Mouse (Mus musculus): ENCODE measurements around the gene Tex37. TPM values are rescaled to one million over a fixed set of nuclear protein-coding genes. Genes with fewer than 3 reads are reported as not detected.

The Tex37 gene
- polyA plus RNA-seq, 1 experiment from 2014 or later: not detected

- no peaks in the 10 kb centered on the region for H3K36me3 ChIP-seq (ENCODE audit: control insufficient read depth, insufficient read depth, low read length)
- no peak for ATAC-seq (ENCODE audit: insufficient number of reproducible peaks, low FRiP score, low TSS enrichment, low read depth)
- no peak for DNase-seq (ENCODE audit: low spot score)
- no peak overlapping the region for H3K9ac ChIP-seq (ENCODE audit: low read length)
- no peak overlapping the region for H3K4me3 ChIP-seq (ENCODE audit: low read depth, low read length)
- no peak overlapping the region for H3K4me2 ChIP-seq (ENCODE audit: low read depth, severe bottlenecking)
- whole genome bisulfite sequencing: 78% methylated on average over 4 of the region's 4 CpGs
- H3K27me3 ChIP-seq (ENCODE audit: control insufficient read depth, insufficient read depth, low read length): no peaks in the 10 kb centered on the region
- H3K27ac ChIP-seq (replicated peaks; ENCODE audit: low read depth, low read length): no peak overlapping the region
- H3K4me1 ChIP-seq (ENCODE audit: control insufficient read depth, insufficient read depth, low read length): peaks cover 3% of the 10 kb centered on the region; the same call in 1 of the 2 replicates
- no peaks in the 10 kb centered on the region for H3K9me3 ChIP-seq (ENCODE audit: control insufficient read depth, low read length)
Measured at GRCm38 (mm10) chr6:70910285-70910684, 8.4 kb downstream of the Tex37 start.

DNA sequence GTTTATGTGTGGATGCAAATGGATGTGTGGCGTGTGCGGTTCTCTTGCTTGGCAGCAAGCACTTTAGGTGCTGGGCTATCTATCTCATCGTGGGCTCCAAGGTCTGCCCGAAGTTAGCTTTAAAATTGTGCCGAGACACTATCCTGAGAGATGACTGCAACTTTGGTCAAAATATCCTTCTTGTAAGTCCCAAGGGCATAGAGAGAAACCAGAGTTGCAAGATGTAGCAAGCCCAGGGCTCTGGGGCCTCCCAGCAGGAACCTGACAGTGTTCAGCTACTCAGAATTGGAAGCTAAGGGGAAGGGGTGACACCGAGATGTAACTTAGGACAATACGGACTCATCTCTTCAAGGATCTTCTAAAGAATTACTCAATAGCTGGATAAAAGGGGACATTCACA, 9.2 kb downstream of the Tex37 start:
- Histone ChIP-seq H3K9me3 (ENCODE audit: control insufficient read depth, low read length) (no peaks in the 10 kb centered on the region), H3K9ac (ENCODE audit: low read length) (no peak overlapping the region), H3K27ac (replicated peaks; ENCODE audit: low read depth, low read length) (no peak overlapping the region), H3K4me2 (ENCODE audit: low read depth, severe bottlenecking) (no peak overlapping the region), H3K4me1 (ENCODE audit: control insufficient read depth, insufficient read depth, low read length) (peaks cover 3% of the 10 kb centered on the region; the same call in 1 of the 2 replicates), H3K36me3 (ENCODE audit: control insufficient read depth, insufficient read depth, low read length) (no peaks in the 10 kb centered on the region), H3K27me3 (ENCODE audit: control insufficient read depth, insufficient read depth, low read length) (no peaks in the 10 kb centered on the region), H3K4me3 (ENCODE audit: low read depth, low read length) (no peak overlapping the region)
- DNase-seq (ENCODE audit: low spot score) (no peak), ATAC-seq (ENCODE audit: insufficient number of reproducible peaks, low FRiP score, low TSS enrichment, low read depth) (no peak)
- 92% methylated on average over 7 of the region's 7 CpGs for WGBS

DNA sequence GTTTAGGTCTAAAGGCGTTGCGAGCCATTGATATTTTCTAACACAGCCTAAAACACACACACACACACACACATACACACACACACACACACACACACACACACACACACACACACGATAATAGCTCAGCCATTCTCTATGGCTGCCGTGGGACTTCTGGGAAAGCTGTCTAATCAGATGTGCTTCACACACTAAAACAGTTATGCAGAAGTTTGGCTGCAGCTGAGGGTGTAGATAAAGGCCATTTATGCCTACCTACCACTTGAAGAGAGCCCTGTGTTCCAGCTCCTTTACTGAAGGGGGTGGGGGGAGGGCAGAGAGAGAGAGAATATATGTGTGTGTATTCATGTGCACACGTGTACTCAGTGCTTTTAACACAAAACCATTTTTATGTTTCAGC, 15.0 kb downstream of the Tex37 start:
- Histone ChIP-seq H3K4me2 (ENCODE audit: low read depth, severe bottlenecking) (no peak overlapping the region), H3K9ac (ENCODE audit: low read length) (no peak overlapping the region), H3K4me3 (ENCODE audit: low read depth, low read length) (no peak overlapping the region), H3K4me1 (ENCODE audit: control insufficient read depth, insufficient read depth, low read length) (no peaks in the 10 kb centered on the region), H3K36me3 (ENCODE audit: control insufficient read depth, insufficient read depth, low read length) (peaks cover 4% of the 10 kb centered on the region; the same call in 1 of the 2 replicates), H3K27ac (replicated peaks; ENCODE audit: low read depth, low read length) (no peak overlapping the region), H3K9me3 (ENCODE audit: control insufficient read depth, low read length) (no peaks in the 10 kb centered on the region), H3K27me3 (ENCODE audit: control insufficient read depth, insufficient read depth, low read length) (no peaks in the 10 kb centered on the region)
- ATAC-seq (ENCODE audit: insufficient number of reproducible peaks, low FRiP score, low TSS enrichment, low read depth) (no peak), DNase-seq (ENCODE audit: low spot score) (no peak)
- WGBS: 92% methylated on average over 5 of the region's 5 CpGs

- H3K36me3 ChIP-seq (ENCODE audit: control insufficient read depth, insufficient read depth, low read length): peaks cover 6% of the 10 kb centered on the region; the same call in 1 of the 2 replicates
Measured at GRCm38 (mm10) chr6:70899594-70900003, 19.1 kb downstream of the Tex37 start.

DNA sequence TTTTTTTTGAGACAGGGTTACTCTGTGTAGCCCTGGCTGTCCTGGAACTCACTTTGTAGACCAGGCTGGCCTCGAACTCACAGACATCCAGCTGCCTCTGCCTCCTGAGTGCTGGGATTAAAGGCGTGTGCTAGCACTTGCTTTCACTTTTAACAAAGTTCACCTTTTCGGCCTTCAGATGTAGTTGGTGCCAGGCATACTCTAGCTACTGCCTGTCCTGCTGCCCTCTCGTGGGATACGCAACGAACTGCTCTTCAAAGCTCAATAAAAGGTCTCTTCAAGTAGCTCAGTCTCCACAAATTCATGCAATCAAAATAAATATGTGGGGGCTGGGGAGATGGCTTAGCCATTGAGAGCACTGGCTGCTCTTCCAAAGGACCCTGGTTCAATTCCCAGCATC, 20.6 kb downstream of the Tex37 start:
- no peak overlapping the region for H3K27ac ChIP-seq (replicated peaks; ENCODE audit: low read depth, low read length)
- H3K4me3 ChIP-seq (ENCODE audit: low read depth, low read length): no peak overlapping the region
- ATAC-seq (ENCODE audit: insufficient number of reproducible peaks, low FRiP score, low TSS enrichment, low read depth) (no peak), DNase-seq (ENCODE audit: low spot score) (no peak)
- no peak overlapping the region for H3K4me2 ChIP-seq (ENCODE audit: low read depth, severe bottlenecking)
- H3K9me3 ChIP-seq (ENCODE audit: control insufficient read depth, low read length): no peaks in the 10 kb centered on the region
- no peaks in the 10 kb centered on the region for H3K27me3 ChIP-seq (ENCODE audit: control insufficient read depth, insufficient read depth, low read length)
- no peak overlapping the region for H3K9ac ChIP-seq (ENCODE audit: low read length)
- H3K4me1 ChIP-seq (ENCODE audit: control insufficient read depth, insufficient read depth, low read length): no peaks in the 10 kb centered on the region
- 82% methylated on average over 6 of the region's 6 CpGs for WGBS
- H3K36me3 ChIP-seq (ENCODE audit: control insufficient read depth, insufficient read depth, low read length): peaks cover 2% of the 10 kb centered on the region; the same call in 1 of the 2 replicates

More at GRCm38 (mm10) chr6:70899594-70900003, 19.1 kb downstream of the Tex37 start:
- H3K4me3 ChIP-seq (ENCODE audit: low read depth, low read length): no peak overlapping the region
- H3K9ac ChIP-seq (ENCODE audit: low read length): no peak overlapping the region
- H3K27me3 ChIP-seq (ENCODE audit: control insufficient read depth, insufficient read depth, low read length): no peaks in the 10 kb centered on the region
- no peak overlapping the region for H3K4me2 ChIP-seq (ENCODE audit: low read depth, severe bottlenecking)
- no peaks in the 10 kb centered on the region for H3K4me1 ChIP-seq (ENCODE audit: control insufficient read depth, insufficient read depth, low read length)
- H3K9me3 ChIP-seq (ENCODE audit: control insufficient read depth, low read length): no peaks in the 10 kb centered on the region
- ATAC-seq (ENCODE audit: insufficient number of reproducible peaks, low FRiP score, low TSS enrichment, low read depth) (no peak), DNase-seq (ENCODE audit: low spot score) (no peak)
- WGBS: 41% methylated on average over 8 of the region's 8 CpGs
- H3K27ac ChIP-seq (replicated peaks; ENCODE audit: low read depth, low read length): no peak overlapping the region

GRCm38 (mm10) chr6:70887993-70888392, 30.7 kb downstream of the Tex37 start:
- Histone ChIP-seq H3K36me3 (ENCODE audit: control insufficient read depth, insufficient read depth, low read length) (peaks cover 5% of the 10 kb centered on the region), H3K4me2 (ENCODE audit: low read depth, severe bottlenecking) (no peak overlapping the region), H3K27ac (replicated peaks; ENCODE audit: low read depth, low read length) (no peak overlapping the region), H3K4me3 (ENCODE audit: low read depth, low read length) (no peak overlapping the region), H3K9ac (ENCODE audit: low read length) (no peak overlapping the region), H3K9me3 (ENCODE audit: control insufficient read depth, low read length) (no peaks in the 10 kb centered on the region), H3K27me3 (ENCODE audit: control insufficient read depth, insufficient read depth, low read length) (no peaks in the 10 kb centered on the region), H3K4me1 (ENCODE audit: control insufficient read depth, insufficient read depth, low read length) (no peaks in the 10 kb centered on the region)
- DNase-seq (ENCODE audit: low spot score) (no peak), ATAC-seq (ENCODE audit: insufficient number of reproducible peaks, low FRiP score, low TSS enrichment, low read depth) (no peak)
- 95% methylated on average over 11 of the region's 11 CpGs for WGBS

GRCm38 (mm10) chr6:70880714-70881304, 37.9 kb downstream of the Tex37 start:
- no peak for ATAC-seq (ENCODE audit: insufficient number of reproducible peaks, low FRiP score, low TSS enrichment, low read depth)
- no peaks in the 10 kb centered on the region for H3K4me1 ChIP-seq (ENCODE audit: control insufficient read depth, insufficient read depth, low read length)
- H3K9me3 ChIP-seq (ENCODE audit: control insufficient read depth, low read length): no peaks in the 10 kb centered on the region

DNA sequence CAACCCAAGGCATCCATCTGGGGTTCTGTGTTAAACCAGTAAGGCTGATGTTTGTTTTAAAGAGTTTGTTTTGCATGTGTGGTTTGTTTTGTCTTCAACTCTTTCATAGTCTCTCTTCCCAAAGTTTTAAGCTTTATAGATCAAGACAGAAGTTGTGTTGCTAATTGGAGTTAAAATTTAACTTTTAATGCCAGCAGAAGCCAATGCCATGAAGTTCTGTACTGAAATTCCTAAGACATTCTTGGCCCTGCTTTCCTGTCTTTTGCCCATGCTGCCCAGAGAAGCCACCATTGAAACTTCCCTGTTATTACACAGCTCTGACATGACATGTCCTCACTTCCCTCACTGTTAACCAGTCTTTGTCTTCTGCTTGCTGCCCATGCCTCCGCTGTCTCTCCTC, 43.7 kb downstream of the Tex37 start:
- Histone ChIP-seq H3K4me3 (ENCODE audit: low read depth, low read length) (no peak overlapping the region), H3K4me2 (ENCODE audit: low read depth, severe bottlenecking) (no peak overlapping the region), H3K4me1 (ENCODE audit: control insufficient read depth, insufficient read depth, low read length) (no peaks in the 10 kb centered on the region), H3K9ac (ENCODE audit: low read length) (no peak overlapping the region), H3K27me3 (ENCODE audit: control insufficient read depth, insufficient read depth, low read length) (no peaks in the 10 kb centered on the region), H3K36me3 (ENCODE audit: control insufficient read depth, insufficient read depth, low read length) (no peaks in the 10 kb centered on the region), H3K27ac (replicated peaks; ENCODE audit: low read depth, low read length) (no peak overlapping the region), H3K9me3 (ENCODE audit: control insufficient read depth, low read length) (no peaks in the 10 kb centered on the region)
- 100% methylated on average over 1 of the region's 1 CpGs for WGBS
- DNase-seq (ENCODE audit: low spot score): no peak
- no peak for ATAC-seq (ENCODE audit: insufficient number of reproducible peaks, low FRiP score, low TSS enrichment, low read depth)

More at GRCm38 (mm10) chr6:70880714-70881304, 37.9 kb downstream of the Tex37 start:
- Histone ChIP-seq H3K36me3 (ENCODE audit: control insufficient read depth, insufficient read depth, low read length) (peaks cover 2% of the 10 kb centered on the region; the same call in 1 of the 2 replicates), H3K9ac (ENCODE audit: low read length) (no peak overlapping the region), H3K4me3 (ENCODE audit: low read depth, low read length) (no peak overlapping the region), H3K4me2 (ENCODE audit: low read depth, severe bottlenecking) (no peak overlapping the region), H3K27ac (replicated peaks; ENCODE audit: low read depth, low read length) (no peak overlapping the region), H3K27me3 (ENCODE audit: control insufficient read depth, insufficient read depth, low read length) (no peaks in the 10 kb centered on the region)
- peak; percentile 87 for DNase-seq (ENCODE audit: low spot score)
- 17% methylated on average over 5 of the region's 5 CpGs for WGBS

Data from limb, embryonic 11.5 days (tissue).